Mouse (Mus musculus) ES-E14 (cell line): ENCODE data around the gene Gm10160. TPM values are rescaled to one million over a fixed set of nuclear protein-coding genes. Genes with fewer than 3 reads are reported as not detected.

Source experiments
- DNase-seq: peaks from one replicate; pipeline ENCODE4 v3.0.0-alpha.2; 2013; ENCODE audit warnings: low read depth, low spot score
- H3K27ac ChIP-seq: 2 replicates; pipeline ENCODE4 v1.5.1; 2012; ENCODE audit warnings: low read depth, mild to moderate bottlenecking, low read length, moderate library complexity, mixed read lengths; ENCODE audit not compliant: poor library complexity, insufficient read depth, severe bottlenecking
- H3K36me3 ChIP-seq: 2 replicates; pipeline ENCODE4 v1.6.1; 2012; ENCODE audit warnings: mild to moderate bottlenecking, low read length, moderate library complexity, mixed read lengths; ENCODE audit not compliant: control insufficient read depth, poor library complexity, insufficient read depth, severe bottlenecking
- H3K4me1 ChIP-seq, 2 experiments: fragments of 150-350 bp in 1 of 2; sonication (generic) in 1 of 2; 2 replicates each; pipeline ENCODE4 v1.6.1; 2012; ENCODE audit warnings: low read length in 2 of 2, mild to moderate bottlenecking in 1 of 2, mixed read lengths in 1 of 2; ENCODE audit not compliant: control insufficient read depth in 2 of 2, insufficient read depth in 2 of 2, poor library complexity in 1 of 2
- H3K4me3 ChIP-seq, 2 experiments: fragments of 150-350 bp in 1 of 2; sonication (generic) in 1 of 2; 2 replicates each; pipeline ENCODE4 v1.5.1; 2012; ENCODE audit warnings: low read length in 2 of 2, low read depth in 1 of 2, mild to moderate bottlenecking in 1 of 2, mixed read lengths in 1 of 2; ENCODE audit not compliant: insufficient read depth in 1 of 2, poor library complexity in 1 of 2, severe bottlenecking in 1 of 2
- H3K9ac ChIP-seq: 2 replicates; pipeline ENCODE4 v1.6.1; 2012; ENCODE audit warnings: low read depth, mild to moderate bottlenecking, low read length, mixed read lengths; ENCODE audit not compliant: poor library complexity, insufficient read depth, severe bottlenecking
- H3K9me3 ChIP-seq: fragments of 150-350 bp; sonication (generic); 2 replicates; pipeline ENCODE4 v1.6.1; 2012; ENCODE audit warnings: low read depth, mild to moderate bottlenecking, low read length; ENCODE audit not compliant: control insufficient read depth, insufficient read depth
- CHD2 ChIP-seq: IDR thresholded peaks from 2 replicates; pipeline ENCODE4 v1.6.1; 2014; ENCODE audit warnings: mild to moderate bottlenecking, low read depth, low read length, inconsistent platforms
- HCFC1 ChIP-seq: IDR thresholded peaks from 2 replicates; pipeline ENCODE4 v1.6.1; 2012; ENCODE audit warnings: low read length, inconsistent platforms, borderline replicate concordance; ENCODE audit not compliant: insufficient read depth
- MAFK ChIP-seq: IDR thresholded peaks from 2 replicates; pipeline ENCODE4 v1.6.1; 2014; ENCODE audit warnings: mild to moderate bottlenecking, low read depth, low read length, inconsistent platforms; ENCODE audit not compliant: insufficient read depth
- ZC3H11A ChIP-seq: IDR thresholded peaks from 2 replicates; pipeline ENCODE4 v1.6.1; 2012; ENCODE audit warnings: low read depth, mild to moderate bottlenecking, inconsistent platforms, low read length, borderline replicate concordance
- ZNF384 ChIP-seq: IDR thresholded peaks from 2 replicates; pipeline ENCODE4 v1.6.1; 2012; ENCODE audit warnings: low read depth, low read length, inconsistent platforms
- in situ Hi-C, 2 experiments: fragments of 600-800 bp; cut with MboI; formaldehyde crosslinking; loops; one replicate each; pipeline ENCODE4 v1.15.1; 2025; ENCODE audit warnings: low sequenced_read_pairs in 2 of 2, inconsistent platforms in 1 of 2; ENCODE audit not compliant: unreplicated experiment in 2 of 2
- total RNA-seq: library from RNA; depleted of rRNA; stranded (reverse); fragments of 300-350 nt; gene quantifications from 2 replicates; pipeline ENCODE4 v1.2.3, GENCODE M21; 2012

Gene Gm10160
- total RNA-seq, 1 experiment = not detected

- Histone ChIP-seq H3K9me3 (no peaks in the 10 kb centered on the region), H3K27ac (no peak overlapping the region), H3K36me3 (no peaks in the 10 kb centered on the region), H3K4me3 (no peak overlapping the region), H3K4me1 (no peaks in the 10 kb centered on the region), H3K9ac (no peak overlapping the region)
- no peak for TF ChIP-seq HCFC1
- in situ Hi-C loops = no loop called here
- DNase-seq = no peak
Measured at GRCm38 (mm10) chr7:81849214-81849613, 6.4 kb downstream of the Gm10160 start.

GRCm38 (mm10) chr7:81847777-81848176, 7.8 kb downstream of the Gm10160 start:
- H3K4me3 ChIP-seq = no peak overlapping the region
- TF ChIP-seq HCFC1 = no peak
- no peak for TF ChIP-seq MAFK
- no peak for TF ChIP-seq ZNF384
- no peak for TF ChIP-seq ZC3H11A
- no peak for TF ChIP-seq CHD2
- no peak overlapping the region for H3K9ac ChIP-seq
- no peaks in the 10 kb centered on the region for H3K4me1 ChIP-seq
- no peaks in the 10 kb centered on the region for H3K36me3 ChIP-seq
- in situ Hi-C loops = no loop called here
- no peaks in the 10 kb centered on the region for H3K9me3 ChIP-seq
- no peak overlapping the region for H3K27ac ChIP-seq
- no peak for DNase-seq

- DNase-seq = no peak
Measured at GRCm38 (mm10) chr7:81847010-81847409, 8.6 kb downstream of the Gm10160 start.

GRCm38 (mm10) chr7:81846008-81846407, 9.6 kb downstream of the Gm10160 start:
- Histone ChIP-seq H3K27ac (no peak overlapping the region), H3K4me1 (no peaks in the 10 kb centered on the region), H3K9me3 (no peaks in the 10 kb centered on the region), H3K36me3 (no peaks in the 10 kb centered on the region), H3K4me3 (no peak overlapping the region), H3K9ac (no peak overlapping the region)
- DNase-seq = no peak
- in situ Hi-C loops = no loop called here
- no peak for TF ChIP-seq HCFC1
- no peak for TF ChIP-seq ZC3H11A
- TF ChIP-seq CHD2 = no peak
- TF ChIP-seq ZNF384 = no peak
- no peak for TF ChIP-seq MAFK

More at GRCm38 (mm10) chr7:81847010-81847409, 8.6 kb downstream of the Gm10160 start:
- no peaks in the 10 kb centered on the region for H3K9me3 ChIP-seq
- no peak overlapping the region for H3K4me3 ChIP-seq
- no peak overlapping the region for H3K9ac ChIP-seq
- H3K36me3 ChIP-seq = no peaks in the 10 kb centered on the region
- no peak overlapping the region for H3K27ac ChIP-seq
- no peaks in the 10 kb centered on the region for H3K4me1 ChIP-seq
- in situ Hi-C loops = no loop called here
- no peak for TF ChIP-seq ZC3H11A
- TF ChIP-seq ZNF384 = no peak
- no peak for TF ChIP-seq MAFK
- TF ChIP-seq CHD2 = no peak
- TF ChIP-seq HCFC1 = no peak

GRCm38 (mm10) chr7:81845313-81845712, 10.3 kb downstream of the Gm10160 start:
- in situ Hi-C loops = no loop called here
- no peak overlapping the region for H3K4me3 ChIP-seq

More at GRCm38 (mm10) chr7:81845313-81845712, 10.3 kb downstream of the Gm10160 start:
- Histone ChIP-seq H3K27ac (no peak overlapping the region), H3K9me3 (no peaks in the 10 kb centered on the region), H3K9ac (no peak overlapping the region), H3K4me1 (no peaks in the 10 kb centered on the region), H3K36me3 (no peaks in the 10 kb centered on the region)
- TF ChIP-seq ZNF384 (no peak), MAFK (no peak), HCFC1 (no peak), ZC3H11A (no peak), CHD2 (no peak)
- no peak for DNase-seq
